Mouse (Mus musculus) forebrain, embryonic 15.5 days (tissue): ENCODE data around the gene Slc35f6. TPM values are rescaled to one million over a fixed set of nuclear protein-coding genes. Genes with fewer than 3 reads are reported as not detected.
"Not testable (repeated sequence)": the region's sequence is repeated elsewhere in the genome, so short reads cannot be mapped to it uniquely, and the experiment has no call there.

Source experiments
- ATAC-seq: fragments of 200-750 bp; cut with Nextera tagmentation; replicated peaks from 2 replicates; pipeline ENCODE4 v1.8.0; 2017; ENCODE audit warnings: mild to moderate bottlenecking, moderate TSS enrichment, moderate library complexity
- H3K27ac ChIP-seq: fragments of 300-500 bp; sonication (generic); replicated peaks from 2 replicates; pipeline ENCODE4 v1.5.1; 2015; ENCODE audit warnings: mild to moderate bottlenecking, inconsistent platforms
- H3K27me3 ChIP-seq: fragments of 300-500 bp; sonication (generic); 2 replicates; pipeline ENCODE4 v1.6.1; 2015; ENCODE audit warnings: inconsistent platforms
- H3K36me3 ChIP-seq: fragments of 300-500 bp; sonication (generic); 2 replicates; pipeline ENCODE4 v1.6.1; 2015; ENCODE audit warnings: mild to moderate bottlenecking, inconsistent platforms
- H3K4me1 ChIP-seq: fragments of 300-500 bp; sonication (generic); 2 replicates; pipeline ENCODE4 v1.6.1; 2015; ENCODE audit warnings: inconsistent platforms
- H3K4me2 ChIP-seq: fragments of 300-500 bp; sonication (generic); replicated peaks from 2 replicates; pipeline ENCODE4 v1.6.1; 2015; ENCODE audit warnings: mild to moderate bottlenecking, inconsistent platforms
- H3K4me3 ChIP-seq: fragments of 300-500 bp; sonication (generic); 2 replicates; pipeline ENCODE4 v1.5.1; 2015; ENCODE audit warnings: mild to moderate bottlenecking, inconsistent platforms
- H3K9ac ChIP-seq: fragments of 300-500 bp; sonication (generic); replicated peaks from 2 replicates; pipeline ENCODE4 v1.6.1; 2015; ENCODE audit warnings: mild to moderate bottlenecking, inconsistent platforms
- H3K9me3 ChIP-seq: fragments of 300-500 bp; sonication (generic); 2 replicates; pipeline ENCODE4 v1.6.1; 2016; ENCODE audit warnings: inconsistent platforms
- WGBS: fragments of 180-500 bp; shearing (Covaris S2); methylation state at CpG from one replicate; pipeline ENCODE4 v1.1.7; 2015; ENCODE audit warnings: mixed read lengths; 5-methylcytosine and 5-hydroxymethylcytosine counted together
- polyA plus RNA-seq: library from polyadenylated mRNA; unstranded; fragments of >200 nt; fragmentation: Nextera tagmentation; extraction: Ambion mirVana; gene quantifications from 2 replicates; pipeline ENCODE4 v1.2.1, GENCODE M21; 2015

The Slc35f6 gene
- polyA plus RNA-seq, 1 experiment from 2014 or later = 31.1 TPM

DNA sequence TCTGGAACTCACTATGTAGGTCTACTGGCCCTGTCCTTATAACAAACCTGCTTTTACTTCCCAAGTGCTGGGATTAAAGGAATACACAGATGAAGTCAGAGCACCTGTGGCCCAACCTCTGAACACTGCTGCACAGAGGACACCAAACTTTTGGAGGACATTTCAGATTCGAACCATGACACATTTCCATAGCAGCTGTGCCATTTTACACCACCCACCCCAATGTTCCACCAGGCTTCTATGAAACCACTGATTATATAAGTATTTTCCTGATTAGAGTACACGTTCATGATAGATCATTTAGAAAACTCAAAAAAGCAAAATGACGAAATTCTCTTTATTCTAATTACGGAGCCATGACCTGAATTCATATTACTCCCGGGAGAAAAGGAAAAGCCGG is 18.2 kb downstream of the Slc35f6 start:
- 62% methylated on average over 6 of the region's 6 CpGs for WGBS
- no peaks in the 10 kb centered on the region for H3K27me3 ChIP-seq
- peak overlapping the region; percentile 49; the same call in 1 of the 2 replicates for H3K27ac ChIP-seq
- no peaks in the 10 kb centered on the region for H3K36me3 ChIP-seq
- H3K4me3 ChIP-seq = peak overlapping the region; percentile 76
- H3K9me3 ChIP-seq = no peaks in the 10 kb centered on the region
- ATAC-seq = no peak
- peaks cover 28% of the 10 kb centered on the region for H3K4me1 ChIP-seq
- peak overlapping the region; percentile 22; the same call in 1 of the 2 replicates for H3K9ac ChIP-seq
- H3K4me2 ChIP-seq = peak overlapping the region; percentile 78

GRCm38 (mm10) chr5:30666391-30667195 is 18.9 kb downstream of the Slc35f6 start, which contains the start of gene Cenpa:
Cenpa (plus strand) TSS chr5:30666777.
- H3K36me3 ChIP-seq = no peaks in the 10 kb centered on the region
- peak within 1 kb of the TSS; percentile 76 for H3K4me3 ChIP-seq
- WGBS = under 1% methylated on average over 40 of the region's 40 CpGs
- H3K4me1 ChIP-seq = peaks cover 28% of the 10 kb centered on the region
- peak within 1 kb of the TSS; percentile 50 for H3K27ac ChIP-seq
- H3K9ac ChIP-seq = peak within 1 kb of the TSS; percentile 61
- H3K4me2 ChIP-seq = peak within 1 kb of the TSS; percentile 78
- H3K9me3 ChIP-seq = no peaks in the 10 kb centered on the region
- peak; percentile 97 for ATAC-seq
- no peaks in the 10 kb centered on the region for H3K27me3 ChIP-seq

DNA sequence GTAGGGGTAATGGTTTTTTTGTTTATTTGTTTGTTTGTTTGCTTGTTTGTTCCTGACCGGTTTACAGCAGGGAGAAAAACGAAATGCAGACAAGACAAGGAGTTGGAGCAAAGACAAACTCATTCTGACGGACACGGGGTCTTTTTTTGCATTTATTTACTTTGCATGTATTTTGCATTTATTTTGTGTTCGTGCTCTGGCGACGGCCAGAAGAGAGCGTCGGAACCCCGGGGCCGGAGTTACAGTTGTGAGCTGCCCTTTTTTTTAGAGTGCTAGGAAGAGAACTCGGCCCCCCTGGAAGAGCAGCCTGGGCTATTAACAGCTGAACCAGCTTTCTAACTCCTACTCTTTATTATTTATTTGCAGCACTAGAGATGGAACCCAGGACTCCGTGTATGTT is 19.5 kb downstream of the Slc35f6 start:
- no peaks in the 10 kb centered on the region for H3K9me3 ChIP-seq
- WGBS = 1% methylated on average over 13 of the region's 13 CpGs
- H3K36me3 ChIP-seq = no peaks in the 10 kb centered on the region
- peaks cover 28% of the 10 kb centered on the region for H3K4me1 ChIP-seq
- H3K4me3 ChIP-seq = peak overlapping the region; percentile 76
- peak overlapping the region; percentile 78 for H3K4me2 ChIP-seq
- peak overlapping the region; percentile 61 for H3K9ac ChIP-seq
- H3K27me3 ChIP-seq = no peaks in the 10 kb centered on the region
- peak overlapping the region; percentile 50 for H3K27ac ChIP-seq
- ATAC-seq = no peak

DNA sequence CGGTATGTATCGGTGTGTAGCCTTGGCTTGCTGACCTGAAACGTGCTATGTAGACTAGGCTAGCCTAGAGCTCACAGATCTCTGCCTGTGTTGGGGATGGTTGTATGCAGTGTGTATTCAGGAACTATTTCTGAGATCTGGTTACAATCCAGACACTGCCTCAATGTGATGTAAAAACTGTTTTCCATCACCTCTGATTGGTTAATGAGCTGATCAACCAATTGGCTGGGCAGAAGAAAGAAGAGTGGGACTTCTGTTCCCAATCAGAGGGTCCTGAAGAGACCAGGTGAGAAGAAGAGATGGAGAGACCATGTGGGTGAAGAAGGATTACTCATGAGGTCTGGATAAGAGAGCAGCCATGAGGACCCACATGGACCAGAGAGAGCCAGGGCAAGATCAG is 20.0 kb downstream of the Slc35f6 start:
- Histone ChIP-seq H3K27ac (no peak overlapping the region), H3K36me3 (no peaks in the 10 kb centered on the region), H3K4me2 (peak overlapping the region; percentile 78), H3K9me3 (no peaks in the 10 kb centered on the region), H3K4me3 (peak overlapping the region; percentile 76), H3K4me1 (peaks cover 28% of the 10 kb centered on the region), H3K27me3 (no peaks in the 10 kb centered on the region), H3K9ac (peak overlapping the region; percentile 61)
- WGBS = 2% methylated on average over 3 of the region's 3 CpGs
- no peak for ATAC-seq

- no peak overlapping the region for H3K4me3 ChIP-seq
- H3K4me2 ChIP-seq = peak overlapping the region; percentile 13; the same call in 1 of the 2 replicates
- no peak overlapping the region for H3K9ac ChIP-seq
- no peak for ATAC-seq
- H3K4me1 ChIP-seq = peaks cover 28% of the 10 kb centered on the region
- WGBS = 91% methylated on average over 9 of the region's 9 CpGs
- no peaks in the 10 kb centered on the region for H3K36me3 ChIP-seq
- H3K9me3 ChIP-seq = no peaks in the 10 kb centered on the region
- no peak overlapping the region for H3K27ac ChIP-seq
- H3K27me3 ChIP-seq = no peaks in the 10 kb centered on the region
Measured at GRCm38 (mm10) chr5:30668637-30669495, 21.1 kb downstream of the Slc35f6 start.

GRCm38 (mm10) chr5:30669496-30669830 is 21.7 kb downstream of the Slc35f6 start:
- Histone ChIP-seq H3K36me3 (no peaks in the 10 kb centered on the region), H3K4me2 (no peak overlapping the region), H3K4me3 (no peak overlapping the region), H3K4me1 (peaks cover 28% of the 10 kb centered on the region), H3K27ac (no peak overlapping the region), H3K27me3 (no peaks in the 10 kb centered on the region), H3K9me3 (no peaks in the 10 kb centered on the region), H3K9ac (no peak overlapping the region)
- WGBS = 85% methylated on average over 3 of the region's 3 CpGs
- no peak for ATAC-seq

GRCm38 (mm10) chr5:30670091-30670490 is 22.4 kb downstream of the Slc35f6 start:
- H3K27ac ChIP-seq = no peak overlapping the region
- peaks cover 28% of the 10 kb centered on the region for H3K4me1 ChIP-seq
- 94% methylated on average over 7 of the region's 7 CpGs for WGBS

GRCm38 (mm10) chr5:30674001-30674400 is 26.3 kb downstream of the Slc35f6 start:
- no peak for ATAC-seq
- no peak overlapping the region for H3K9ac ChIP-seq
- no peak overlapping the region for H3K27ac ChIP-seq
- WGBS = 86% methylated on average over 7 of the region's 7 CpGs
- peaks cover 3% of the 10 kb centered on the region for H3K4me1 ChIP-seq
- no peaks in the 10 kb centered on the region for H3K9me3 ChIP-seq
- no peaks in the 10 kb centered on the region for H3K27me3 ChIP-seq
- no peak overlapping the region for H3K4me2 ChIP-seq
- H3K4me3 ChIP-seq = no peak overlapping the region
- H3K36me3 ChIP-seq = no peaks in the 10 kb centered on the region

More at GRCm38 (mm10) chr5:30670091-30670490, 22.4 kb downstream of the Slc35f6 start:
- H3K4me2 ChIP-seq = no peak overlapping the region
- H3K4me3 ChIP-seq = no peak overlapping the region
- no peaks in the 10 kb centered on the region for H3K9me3 ChIP-seq
- H3K27me3 ChIP-seq = no peaks in the 10 kb centered on the region
- no peaks in the 10 kb centered on the region for H3K36me3 ChIP-seq
- no peak overlapping the region for H3K9ac ChIP-seq
- no peak for ATAC-seq

GRCm38 (mm10) chr5:30676800-30677199 is 29.1 kb downstream of the Slc35f6 start:
- 83% methylated on average over 7 of the region's 7 CpGs for WGBS
- no peaks in the 10 kb centered on the region for H3K9me3 ChIP-seq
- H3K9ac ChIP-seq = no peak overlapping the region
- H3K4me1 ChIP-seq = no peaks in the 10 kb centered on the region
- no peak overlapping the region for H3K4me2 ChIP-seq
- no peaks in the 10 kb centered on the region for H3K36me3 ChIP-seq
- no peak overlapping the region for H3K27ac ChIP-seq
- no peak for ATAC-seq
- H3K27me3 ChIP-seq = no peaks in the 10 kb centered on the region
- H3K4me3 ChIP-seq = no peak overlapping the region

GRCm38 (mm10) chr5:30678069-30678468 is 30.3 kb downstream of the Slc35f6 start:
- not testable (repeated sequence) for ATAC-seq, H3K27me3 ChIP-seq, H3K4me1 ChIP-seq, H3K9me3 ChIP-seq, H3K27ac ChIP-seq, H3K4me2 ChIP-seq, H3K4me3 ChIP-seq, H3K9ac ChIP-seq, H3K36me3 ChIP-seq
- 95% methylated on average over 3 of the region's 3 CpGs for WGBS

DNA sequence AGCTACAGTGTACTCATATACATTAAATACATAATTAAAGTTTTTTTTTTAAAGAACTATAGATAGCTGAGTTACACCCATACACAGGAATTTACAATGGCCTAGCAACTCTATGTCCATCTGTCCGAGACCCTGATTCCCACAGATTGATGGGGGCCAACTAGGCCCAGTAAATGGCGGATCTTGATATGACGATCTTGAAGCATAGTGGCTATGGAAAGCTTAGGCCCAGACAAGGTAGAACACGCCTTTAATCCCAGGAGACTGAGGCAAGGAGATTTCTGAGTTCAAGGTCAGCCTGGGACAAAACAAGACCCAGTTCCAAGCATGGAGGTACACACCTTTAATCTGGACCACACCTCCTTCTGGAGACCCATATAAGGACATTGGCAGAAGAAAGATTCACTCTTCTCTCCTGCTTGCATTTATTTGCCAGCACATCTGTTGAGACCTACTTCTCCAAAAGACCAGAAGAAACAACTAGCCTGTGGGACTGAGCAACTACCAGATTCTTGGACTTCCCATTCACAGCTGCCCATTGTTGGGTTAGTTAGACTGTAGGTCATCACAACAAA is 31.1 kb downstream of the Slc35f6 start:
- H3K4me1 ChIP-seq = no peaks in the 10 kb centered on the region
- no peak overlapping the region for H3K27ac ChIP-seq
- H3K4me3 ChIP-seq = no peak overlapping the region
- no peak for ATAC-seq
- no peak overlapping the region for H3K4me2 ChIP-seq
- WGBS = 96% methylated on average over 4 of the region's 4 CpGs
- H3K9me3 ChIP-seq = no peaks in the 10 kb centered on the region
- H3K27me3 ChIP-seq = no peaks in the 10 kb centered on the region
- no peak overlapping the region for H3K9ac ChIP-seq
- H3K36me3 ChIP-seq = no peaks in the 10 kb centered on the region

GRCm38 (mm10) chr5:30679593-30679992 is 31.9 kb downstream of the Slc35f6 start:
- H3K9me3 ChIP-seq = no peaks in the 10 kb centered on the region
- no peak overlapping the region for H3K4me2 ChIP-seq
- 90% methylated on average over 5 of the region's 5 CpGs for WGBS
- no peaks in the 10 kb centered on the region for H3K4me1 ChIP-seq
- no peak for ATAC-seq
- no peak overlapping the region for H3K27ac ChIP-seq
- H3K36me3 ChIP-seq = no peaks in the 10 kb centered on the region
- no peak overlapping the region for H3K9ac ChIP-seq
- no peak overlapping the region for H3K4me3 ChIP-seq
- H3K27me3 ChIP-seq = no peaks in the 10 kb centered on the region
